Mouse (Mus musculus): ENCODE measurements at regions not wholly inside any gene's neighbourhood (a gene's known extent, or its start where the extent isn't known, plus 50 kb on each side); places are given as distances from the start of the nearest gene placed in this dataset.

GRCm38 (mm10) chr1:128535537-128536150 lies 56.4 kb downstream of the Cxcr4 start:
- WGBS (ENCODE audit: insufficient replicate concordance) = 50% methylated on average over 10 of the region's 10 CpGs
- Histone ChIP-seq H3K27ac (ENCODE audit: low read depth, low read length) (no peak overlapping the region), H3K36me3 (ENCODE audit: control insufficient read depth, insufficient read depth, low read length) (no peaks in the 10 kb centered on the region), H3K4me1 (ENCODE audit: control insufficient read depth, insufficient read depth, low read length) (peaks cover 8% of the 10 kb centered on the region; the same call in 1 of the 2 replicates), H3K27me3 (ENCODE audit: control insufficient read depth, insufficient read depth, low read length) (no peaks in the 10 kb centered on the region; the same call in 1 of the 2 replicates), H3K9me3 (replicated peaks; ENCODE audit: control insufficient read depth, low read length) (no peaks in the 10 kb centered on the region), H3K4me3 (ENCODE audit: low read depth, low read length) (no peak overlapping the region), H3K4me2 (no peak overlapping the region), H3K9ac (ENCODE audit: low read depth, low read length) (no peak overlapping the region)
- ATAC-seq (replicated peaks; ENCODE audit: insufficient number of reproducible peaks, low FRiP score, low TSS enrichment) = no peak

- Histone ChIP-seq H3K27me3 (ENCODE audit: control insufficient read depth, insufficient read depth, low read length) (no peaks in the 10 kb centered on the region; the same call in 1 of the 2 replicates), H3K9ac (ENCODE audit: low read depth, low read length) (no peak overlapping the region), H3K27ac (ENCODE audit: low read depth, low read length) (no peak overlapping the region), H3K9me3 (replicated peaks; ENCODE audit: control insufficient read depth, low read length) (no peaks in the 10 kb centered on the region), H3K4me2 (no peak overlapping the region), H3K4me3 (ENCODE audit: low read depth, low read length) (no peak overlapping the region), H3K4me1 (ENCODE audit: control insufficient read depth, insufficient read depth, low read length) (peaks cover 7% of the 10 kb centered on the region; the same call in 1 of the 2 replicates), H3K36me3 (ENCODE audit: control insufficient read depth, insufficient read depth, low read length) (no peaks in the 10 kb centered on the region)
- WGBS (ENCODE audit: insufficient replicate concordance) = 4% methylated on average over 4 of the region's 4 CpGs
- no peak for ATAC-seq (replicated peaks; ENCODE audit: insufficient number of reproducible peaks, low FRiP score, low TSS enrichment)
Measured at GRCm38 (mm10) chr1:128532632-128533031, 59.5 kb downstream of the Cxcr4 start.

GRCm38 (mm10) chr1:128529808-128530545 lies 62.1 kb downstream of the Cxcr4 start:
- Histone ChIP-seq H3K27ac (ENCODE audit: low read depth, low read length) (no peak overlapping the region), H3K4me2 (no peak overlapping the region), H3K27me3 (ENCODE audit: control insufficient read depth, insufficient read depth, low read length) (no peaks in the 10 kb centered on the region), H3K4me1 (ENCODE audit: control insufficient read depth, insufficient read depth, low read length) (0 out of 2 replicates have a peak, but pooled peaks cover 5% of the 10 kb centered on the region), H3K4me3 (ENCODE audit: low read depth, low read length) (no peak overlapping the region), H3K9me3 (replicated peaks; ENCODE audit: control insufficient read depth, low read length) (no peaks in the 10 kb centered on the region), H3K9ac (ENCODE audit: low read depth, low read length) (no peak overlapping the region), H3K36me3 (ENCODE audit: control insufficient read depth, insufficient read depth, low read length) (no peaks in the 10 kb centered on the region)
- 75% methylated on average over 4 of the region's 4 CpGs for WGBS (ENCODE audit: insufficient replicate concordance)
- no peak for ATAC-seq (replicated peaks; ENCODE audit: insufficient number of reproducible peaks, low FRiP score, low TSS enrichment)

- Histone ChIP-seq H3K4me3 (ENCODE audit: low read depth, low read length) (no peak overlapping the region), H3K9ac (ENCODE audit: low read depth, low read length) (no peak overlapping the region), H3K27me3 (ENCODE audit: control insufficient read depth, insufficient read depth, low read length) (no peaks in the 10 kb centered on the region), H3K9me3 (replicated peaks; ENCODE audit: control insufficient read depth, low read length) (no peaks in the 10 kb centered on the region), H3K4me1 (ENCODE audit: control insufficient read depth, insufficient read depth, low read length) (no peaks in the 10 kb centered on the region), H3K36me3 (ENCODE audit: control insufficient read depth, insufficient read depth, low read length) (no peaks in the 10 kb centered on the region), H3K4me2 (no peak overlapping the region), H3K27ac (ENCODE audit: low read depth, low read length) (no peak overlapping the region)
- no peak for ATAC-seq (replicated peaks; ENCODE audit: insufficient number of reproducible peaks, low FRiP score, low TSS enrichment)
- WGBS (ENCODE audit: insufficient replicate concordance) = 89% methylated on average over 4 of the region's 4 CpGs
Measured at GRCm38 (mm10) chr1:128519234-128519633, 72.9 kb downstream of the Cxcr4 start.

GRCm38 (mm10) chr1:128518514-128518913 lies 73.6 kb downstream of the Cxcr4 start:
- Histone ChIP-seq H3K27ac (ENCODE audit: low read depth, low read length) (no peak overlapping the region), H3K4me1 (ENCODE audit: control insufficient read depth, insufficient read depth, low read length) (no peaks in the 10 kb centered on the region), H3K36me3 (ENCODE audit: control insufficient read depth, insufficient read depth, low read length) (no peaks in the 10 kb centered on the region), H3K9ac (ENCODE audit: low read depth, low read length) (no peak overlapping the region), H3K9me3 (replicated peaks; ENCODE audit: control insufficient read depth, low read length) (no peaks in the 10 kb centered on the region), H3K4me3 (ENCODE audit: low read depth, low read length) (no peak overlapping the region), H3K4me2 (no peak overlapping the region), H3K27me3 (ENCODE audit: control insufficient read depth, insufficient read depth, low read length) (no peaks in the 10 kb centered on the region)
- no peak for ATAC-seq (replicated peaks; ENCODE audit: insufficient number of reproducible peaks, low FRiP score, low TSS enrichment)
- 85% methylated on average over 5 of the region's 5 CpGs for WGBS (ENCODE audit: insufficient replicate concordance)

- Histone ChIP-seq H3K27me3 (ENCODE audit: control insufficient read depth, insufficient read depth, low read length) (no peaks in the 10 kb centered on the region), H3K9me3 (replicated peaks; ENCODE audit: control insufficient read depth, low read length) (no peaks in the 10 kb centered on the region), H3K36me3 (ENCODE audit: control insufficient read depth, insufficient read depth, low read length) (no peaks in the 10 kb centered on the region), H3K27ac (ENCODE audit: low read depth, low read length) (no peak overlapping the region), H3K4me1 (ENCODE audit: control insufficient read depth, insufficient read depth, low read length) (no peaks in the 10 kb centered on the region), H3K4me2 (no peak overlapping the region), H3K4me3 (ENCODE audit: low read depth, low read length) (no peak overlapping the region), H3K9ac (ENCODE audit: low read depth, low read length) (no peak overlapping the region)
- ATAC-seq (replicated peaks; ENCODE audit: insufficient number of reproducible peaks, low FRiP score, low TSS enrichment) = no peak
- 87% methylated on average over 1 of the region's 1 CpGs for WGBS (ENCODE audit: insufficient replicate concordance)
Measured at GRCm38 (mm10) chr1:128517351-128517750, 74.7 kb downstream of the Cxcr4 start.

GRCm38 (mm10) chr1:128514327-128514726 lies 77.8 kb downstream of the Cxcr4 start:
- no peak overlapping the region for H3K4me2 ChIP-seq
- WGBS (ENCODE audit: insufficient replicate concordance) = 83% methylated on average over 1 of the region's 1 CpGs

GRCm38 (mm10) chr1:128513911-128514310 lies 78.2 kb downstream of the Cxcr4 start:
- ATAC-seq (replicated peaks; ENCODE audit: insufficient number of reproducible peaks, low FRiP score, low TSS enrichment) = no peak
- Histone ChIP-seq H3K9me3 (replicated peaks; ENCODE audit: control insufficient read depth, low read length) (no peaks in the 10 kb centered on the region), H3K36me3 (ENCODE audit: control insufficient read depth, insufficient read depth, low read length) (no peaks in the 10 kb centered on the region), H3K9ac (ENCODE audit: low read depth, low read length) (no peak overlapping the region), H3K27me3 (ENCODE audit: control insufficient read depth, insufficient read depth, low read length) (no peaks in the 10 kb centered on the region), H3K27ac (ENCODE audit: low read depth, low read length) (no peak overlapping the region), H3K4me1 (ENCODE audit: control insufficient read depth, insufficient read depth, low read length) (no peaks in the 10 kb centered on the region), H3K4me2 (no peak overlapping the region), H3K4me3 (ENCODE audit: low read depth, low read length) (no peak overlapping the region)
- WGBS (ENCODE audit: insufficient replicate concordance) = 66% methylated on average over 2 of the region's 2 CpGs

More at GRCm38 (mm10) chr1:128514327-128514726, 77.8 kb downstream of the Cxcr4 start:
- ATAC-seq (replicated peaks; ENCODE audit: insufficient number of reproducible peaks, low FRiP score, low TSS enrichment) = no peak
- no peak overlapping the region for H3K9ac ChIP-seq (ENCODE audit: low read depth, low read length)
- no peaks in the 10 kb centered on the region for H3K9me3 ChIP-seq (replicated peaks; ENCODE audit: control insufficient read depth, low read length)
- no peak overlapping the region for H3K27ac ChIP-seq (ENCODE audit: low read depth, low read length)
- H3K36me3 ChIP-seq (ENCODE audit: control insufficient read depth, insufficient read depth, low read length) = no peaks in the 10 kb centered on the region
- H3K27me3 ChIP-seq (ENCODE audit: control insufficient read depth, insufficient read depth, low read length) = no peaks in the 10 kb centered on the region
- H3K4me1 ChIP-seq (ENCODE audit: control insufficient read depth, insufficient read depth, low read length) = no peaks in the 10 kb centered on the region
- H3K4me3 ChIP-seq (ENCODE audit: low read depth, low read length) = no peak overlapping the region

All from heart, embryonic 11.5 days (tissue).